Comparison of ENCODE assay signal across 15 mouse cellular contexts in the genomic region with DNA sequence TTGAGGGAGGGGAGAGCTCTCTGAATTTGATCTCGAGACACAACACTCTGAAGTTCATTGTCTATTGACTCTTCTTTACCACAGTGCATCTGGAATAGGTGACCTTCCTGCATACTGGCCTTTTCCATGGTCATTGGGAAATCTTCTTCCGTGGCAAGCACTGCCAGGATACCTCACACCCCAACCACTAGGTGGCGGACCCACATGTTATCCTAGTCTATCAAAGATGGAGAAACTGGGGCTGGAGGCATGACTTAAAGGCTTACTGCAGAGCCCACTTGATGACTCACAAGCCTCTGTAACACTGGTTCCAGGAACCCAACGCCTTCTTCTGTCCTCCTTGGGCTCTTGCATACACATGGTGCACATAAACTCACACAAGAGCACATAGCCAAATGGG.
DNase-seq lines count a peak whose midpoint lies in the region; ATAC-seq and TF ChIP-seq lines count a peak whose summit lies in the region.
"Had no signal": no experiment of that assay in that cellular context is flagged by ENCODE, and none has a peak within 500 bp of the region (broad histone marks: within the 10 kb centered on the region; RNA-seq: fewer than 3 reads in every experiment).

No protein-coding gene starts in this region.

- H3K4me2 ChIP-seq in kidney, embryonic 14.5 days (replicated peaks; ENCODE audit: low read depth, low read length), result no peak overlapping the region
- H3K4me2 ChIP-seq in midbrain, postnatal 0 days (ENCODE audit: low read depth, low read length, poor library complexity, severe bottlenecking), result no peak overlapping the region
- no peak overlapping the region for H3K4me2 ChIP-seq in midbrain, embryonic 11.5 days
- H3K4me2 ChIP-seq: embryonic facial prominence, embryonic 15.5 days; liver, embryonic 13.5 days had no signal

- no peaks in the 10 kb centered on the region for H3K4me1 ChIP-seq in kidney, adult 2 months (ENCODE audit: control insufficient read depth, insufficient read depth, low read length)
- H3K4me1 ChIP-seq in kidney, embryonic 14.5 days (ENCODE audit: control insufficient read depth, insufficient read depth, low read length), result peaks cover 16% of the 10 kb centered on the region
- H3K4me1 ChIP-seq in midbrain, postnatal 0 days (ENCODE audit: insufficient read depth, low read length), result peaks cover 4% of the 10 kb centered on the region; the same call in 1 of the 2 replicates
- H3K4me1 ChIP-seq in midbrain, embryonic 11.5 days (ENCODE audit: control insufficient read depth, insufficient read depth, low read length), result no peaks in the 10 kb centered on the region
- H3K4me1 ChIP-seq: liver, embryonic 13.5 days; megakaryocyte, embryonic 14.5 days had no signal

- no peaks in the 10 kb centered on the region for H3K27me3 ChIP-seq in kidney, adult 2 months (replicated peaks; ENCODE audit: control insufficient read depth, insufficient read depth, low read length)
- H3K27me3 ChIP-seq in kidney, embryonic 14.5 days (ENCODE audit: control insufficient read depth, insufficient read depth, low read length), result 0 out of 2 replicates have a peak, but pooled peaks cover 3% of the 10 kb centered on the region
- H3K27me3 ChIP-seq in midbrain, postnatal 0 days (ENCODE audit: insufficient read depth, low read length), result no peaks in the 10 kb centered on the region
- H3K27me3 ChIP-seq in midbrain, embryonic 11.5 days (ENCODE audit: control insufficient read depth, insufficient read depth, low read length), result no peaks in the 10 kb centered on the region
- H3K27me3 ChIP-seq: liver, embryonic 13.5 days; megakaryocyte, embryonic 14.5 days had no signal

- WGBS in kidney, adult 2 months, result 86% methylated on average over 4 of the region's 4 CpGs
- 79% methylated on average over 4 of the region's 4 CpGs for WGBS in kidney, embryonic 14.5 days
- WGBS in midbrain, postnatal 0 days, result 66% methylated on average over 4 of the region's 4 CpGs
- 60% methylated on average over 4 of the region's 4 CpGs for WGBS in midbrain, embryonic 11.5 days

- H3K9me3 ChIP-seq in kidney, embryonic 14.5 days (ENCODE audit: control insufficient read depth, low read length), result no peaks in the 10 kb centered on the region
- H3K9me3 ChIP-seq in midbrain, postnatal 0 days (ENCODE audit: low read length), result no peaks in the 10 kb centered on the region
- no peaks in the 10 kb centered on the region for H3K9me3 ChIP-seq in midbrain, embryonic 11.5 days (ENCODE audit: control insufficient read depth, low read length)
- H3K9me3 ChIP-seq: embryonic facial prominence, embryonic 15.5 days; liver, embryonic 13.5 days had no signal

- TF ChIP-seq POLR2A in kidney, adult 2 months (IDR thresholded peaks at IDR 0.05; ENCODE audit: low read depth, low read length), result no peak

- H3K9ac ChIP-seq in kidney, embryonic 14.5 days (ENCODE audit: low read depth, low read length), result no peak overlapping the region
- H3K9ac ChIP-seq in midbrain, postnatal 0 days (replicated peaks; ENCODE audit: low read length, poor library complexity, severe bottlenecking), result no peak overlapping the region
- H3K9ac ChIP-seq in midbrain, embryonic 11.5 days (ENCODE audit: low read length), result no peak overlapping the region
- H3K9ac ChIP-seq: embryonic facial prominence, embryonic 15.5 days; liver, embryonic 13.5 days had no signal

- TF ChIP-seq CTCF in kidney, adult 2 months (conservative IDR thresholded peaks at IDR 0.05; ENCODE audit: insufficient read depth, insufficient read length, low read depth, low read length), result peak; percentile 58
- TF ChIP-seq CTCF in midbrain, postnatal 0 days (IDR thresholded peaks at IDR 0.05), result peak; percentile 34

- DNase-seq in kidney, adult 2 months, result no peak
- DNase-seq in midbrain, postnatal 0 days (ENCODE audit: low spot score), result no peak
- DNase-seq in midbrain, embryonic 11.5 days (ENCODE audit: low spot score, missing footprints), result no peak
- peak; percentile 64 for DNase-seq in ZHBTc4 (ENCODE audit: low read depth, low spot score)
- DNase-seq in retina, postnatal 1 day, result peak; percentile 29
- no peak for DNase-seq in thymus, postnatal 25 days
- no peak for DNase-seq in right cerebral cortex, postnatal 10 days (ENCODE audit: low spot score in 2 of 2)
- DNase-seq: cerebellum, adult 18-20 months; heart, postnatal 10 days; liver, embryonic 13.5 days had no signal

- H3K4me3 ChIP-seq in kidney, adult 2 months (ENCODE audit: insufficient read depth, low read depth, low read length), result no peak overlapping the region
- H3K4me3 ChIP-seq in kidney, embryonic 14.5 days (ENCODE audit: low read length), result no peak overlapping the region
- H3K4me3 ChIP-seq in midbrain, postnatal 0 days (ENCODE audit: low read depth, low read length), result no peak overlapping the region
- H3K4me3 ChIP-seq in midbrain, embryonic 11.5 days (ENCODE audit: low read depth, low read length), result no peak overlapping the region
- H3K4me3 ChIP-seq: embryonic facial prominence, embryonic 15.5 days; liver, embryonic 13.5 days; megakaryocyte, embryonic 14.5 days; myocyte had no signal

- ATAC-seq in kidney, embryonic 14.5 days (ENCODE audit: low FRiP score, low TSS enrichment), result no peak
- no peak for ATAC-seq in midbrain, postnatal 0 days (ENCODE audit: low FRiP score)
- ATAC-seq in midbrain, embryonic 11.5 days (ENCODE audit: low FRiP score), result no peak
- ATAC-seq: inflammation-experienced regulatory T-cells, adult 6 months had no signal

- H3K36me3 ChIP-seq in kidney, adult 2 months (ENCODE audit: control insufficient read depth, insufficient read depth, low read length), result no peaks in the 10 kb centered on the region
- H3K36me3 ChIP-seq in kidney, embryonic 14.5 days (ENCODE audit: control insufficient read depth, insufficient read depth, low read length), result no peaks in the 10 kb centered on the region
- no peaks in the 10 kb centered on the region for H3K36me3 ChIP-seq in midbrain, postnatal 0 days (ENCODE audit: insufficient read depth, low read length)
- no peaks in the 10 kb centered on the region for H3K36me3 ChIP-seq in midbrain, embryonic 11.5 days (ENCODE audit: control insufficient read depth, insufficient read depth, low read length)
- H3K36me3 ChIP-seq: embryonic facial prominence, embryonic 15.5 days; liver, embryonic 13.5 days had no signal

- no peak overlapping the region for H3K27ac ChIP-seq in kidney, adult 2 months (ENCODE audit: insufficient read depth, low read depth, low read length)
- no peak overlapping the region for H3K27ac ChIP-seq in kidney, embryonic 14.5 days (ENCODE audit: low read depth, low read length)
- H3K27ac ChIP-seq in midbrain, postnatal 0 days (ENCODE audit: low read depth, low read length), result no peak overlapping the region
- H3K27ac ChIP-seq in midbrain, embryonic 11.5 days (ENCODE audit: low read depth, low read length), result no peak overlapping the region
- H3K27ac ChIP-seq: embryonic facial prominence, embryonic 15.5 days; liver, embryonic 13.5 days had no signal

Comparison
In these comparisons a context has a peak if more than half of its experiments do, and no peak if none do; other contexts are left out.
1. DNase-seq: peak in ZHBTc4 (single experiment) and retina, postnatal 1 day (single experiment); none in kidney, adult 2 months (single experiment), midbrain, postnatal 0 days (single experiment), midbrain, embryonic 11.5 days (single experiment), thymus, postnatal 25 days (single experiment) and right cerebral cortex, postnatal 10 days (0 of 2).